Mouse (Mus musculus): ENCODE data around the gene Gm7030.

- TF ChIP-seq GATA1 (IDR thresholded peaks at IDR 0.05; ENCODE audit: low read length) (no peak), TAL1 (IDR thresholded peaks at IDR 0.05; ENCODE audit: low read length) (no peak)
These were observed 45.9 kb downstream of the Gm7030 start for GRCm38 (mm10) chr17:36083266-36083869.

All from erythroblast, embryonic 14.5 days (primary cell).